Mouse (Mus musculus): Measurements from ENCODE around the gene Mapre3. TPM values are rescaled to one million over a fixed set of nuclear protein-coding genes. Genes with fewer than 3 reads are reported as not detected.
"Not testable (repeated sequence)": the region's sequence is repeated elsewhere in the genome, so short reads cannot be mapped to it uniquely, and the experiment has no call there.

The Mapre3 gene
- polyA plus RNA-seq, 2 experiments from 2014 or later = 2.5 to 2.7 TPM

GRCm38 (mm10) chr5:30824124-30824988 lies 9.9 kb downstream of the Mapre3 start:
- ATAC-seq = no peak

GRCm38 (mm10) chr5:30825166-30825565 lies 10.7 kb downstream of the Mapre3 start:
- no peak for ATAC-seq

- no peak for ATAC-seq
These were observed 11.4 kb downstream of the Mapre3 start for GRCm38 (mm10) chr5:30825821-30826220.

GRCm38 (mm10) chr5:30833416-30833815 lies 19.0 kb downstream of the Mapre3 start:
- ATAC-seq = no peak

- ATAC-seq = no peak
These were observed 25.3 kb downstream of the Mapre3 start for GRCm38 (mm10) chr5:30839731-30840130.

GRCm38 (mm10) chr5:30841896-30842295 lies 27.5 kb downstream of the Mapre3 start:
- no peak for ATAC-seq

- ATAC-seq = no peak
These were observed 35.6 kb downstream of the Mapre3 start for GRCm38 (mm10) chr5:30849891-30850555.

- no peak for ATAC-seq
These were observed 36.1 kb downstream of the Mapre3 start for GRCm38 (mm10) chr5:30850556-30850925.

GRCm38 (mm10) chr5:30853522-30853921 lies 39.1 kb downstream of the Mapre3 start:
- ATAC-seq = no peak

- ATAC-seq = no peak
These were observed 41.2 kb downstream of the Mapre3 start for GRCm38 (mm10) chr5:30855674-30856073.

GRCm38 (mm10) chr5:30856124-30856523 lies 41.7 kb downstream of the Mapre3 start:
- no peak for ATAC-seq

GRCm38 (mm10) chr5:30863852-30864251 lies 49.4 kb downstream of the Mapre3 start:
- ATAC-seq = no peak

GRCm38 (mm10) chr5:30864322-30864721 lies 49.9 kb downstream of the Mapre3 start:
- ATAC-seq = no peak

- no peak for ATAC-seq
These were observed 52.4 kb downstream of the Mapre3 start for GRCm38 (mm10) chr5:30866871-30867270.

- ATAC-seq = no peak
These were observed 53.3 kb downstream of the Mapre3 start, which contains the start of gene Tmem214 for GRCm38 (mm10) chr5:30867712-30868111. TSS of gene Tmem214 (plus strand) at chr5:30868012.

- ATAC-seq = no peak
These were observed 54.5 kb downstream of the Mapre3 start for GRCm38 (mm10) chr5:30868981-30869380.

GRCm38 (mm10) chr5:30869405-30870130 lies 55.1 kb downstream of the Mapre3 start:
- peak; percentile 98 for ATAC-seq

- ATAC-seq = no peak
These were observed 55.6 kb downstream of the Mapre3 start for GRCm38 (mm10) chr5:30870131-30870406.

- ATAC-seq = no peak
These were observed 58.1 kb downstream of the Mapre3 start for GRCm38 (mm10) chr5:30872574-30872973.

- ATAC-seq = no peak
These were observed 59.9 kb downstream of the Mapre3 start for GRCm38 (mm10) chr5:30874365-30874764.

GRCm38 (mm10) chr5:30878616-30879015 lies 64.2 kb downstream of the Mapre3 start:
- ATAC-seq = no peak

- ATAC-seq = no peak
These were observed 65.0 kb downstream of the Mapre3 start for GRCm38 (mm10) chr5:30879347-30879943.

- ATAC-seq = not testable (repeated sequence)
These were observed 67.4 kb downstream of the Mapre3 start for GRCm38 (mm10) chr5:30881839-30882238.

Measured in activated CD4-positive, CD25-positive, alpha-beta regulatory T cell, adult 4 months (primary cell).